Mouse (Mus musculus) urinary bladder, postnatal 25 days (tissue): ENCODE measurements around the gene Snap47.

Experiments
- DNase-seq: peaks from one replicate; pipeline ENCODE4 v3.0.0; 2022; ENCODE audit warnings: low spot score

The Snap47 gene

DNA sequence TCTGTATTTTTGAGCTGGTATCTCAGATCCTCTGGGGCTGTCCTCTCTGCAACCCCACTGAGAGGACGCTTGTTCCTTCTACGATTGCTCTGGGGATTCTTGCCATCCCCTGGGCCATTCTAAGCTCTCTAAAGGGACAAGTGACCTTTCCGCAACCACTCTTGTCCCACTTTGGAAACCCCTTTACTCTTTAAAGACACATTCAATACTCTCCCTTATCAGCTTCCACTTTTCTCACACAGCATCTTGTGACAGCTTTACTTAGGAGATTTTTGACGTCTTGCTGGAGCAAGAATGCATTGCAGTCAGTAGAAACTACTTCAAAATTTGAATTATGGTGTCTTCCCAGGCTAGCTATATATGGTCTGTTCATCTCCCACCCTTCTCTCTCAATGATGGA, at the start of gene Snap47:
TSS of gene Snap47 (minus strand) at position 101 of the 400 bp plus-strand sequence.
- no peak for DNase-seq

DNA sequence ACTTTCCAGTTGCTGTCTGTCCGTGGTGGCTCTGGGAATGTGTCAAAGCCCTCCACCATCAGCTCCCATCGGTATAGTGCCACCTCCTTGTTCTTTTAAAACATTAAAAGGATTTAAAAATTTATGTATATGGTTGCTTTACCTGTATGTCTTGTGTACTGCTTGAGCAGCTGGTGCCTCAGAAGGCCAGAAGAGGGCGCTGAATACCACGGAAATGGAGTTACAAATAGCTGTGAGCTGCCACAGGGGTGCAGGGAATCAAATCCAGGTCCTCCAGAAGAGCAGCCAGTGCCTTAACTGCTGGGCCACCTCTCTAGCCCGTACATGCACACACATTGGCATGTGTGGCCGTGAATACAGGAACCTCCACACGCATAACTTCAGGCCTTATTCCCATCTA, 46.8 kb upstream of the Snap47 start:
- DNase-seq = no peak

DNA sequence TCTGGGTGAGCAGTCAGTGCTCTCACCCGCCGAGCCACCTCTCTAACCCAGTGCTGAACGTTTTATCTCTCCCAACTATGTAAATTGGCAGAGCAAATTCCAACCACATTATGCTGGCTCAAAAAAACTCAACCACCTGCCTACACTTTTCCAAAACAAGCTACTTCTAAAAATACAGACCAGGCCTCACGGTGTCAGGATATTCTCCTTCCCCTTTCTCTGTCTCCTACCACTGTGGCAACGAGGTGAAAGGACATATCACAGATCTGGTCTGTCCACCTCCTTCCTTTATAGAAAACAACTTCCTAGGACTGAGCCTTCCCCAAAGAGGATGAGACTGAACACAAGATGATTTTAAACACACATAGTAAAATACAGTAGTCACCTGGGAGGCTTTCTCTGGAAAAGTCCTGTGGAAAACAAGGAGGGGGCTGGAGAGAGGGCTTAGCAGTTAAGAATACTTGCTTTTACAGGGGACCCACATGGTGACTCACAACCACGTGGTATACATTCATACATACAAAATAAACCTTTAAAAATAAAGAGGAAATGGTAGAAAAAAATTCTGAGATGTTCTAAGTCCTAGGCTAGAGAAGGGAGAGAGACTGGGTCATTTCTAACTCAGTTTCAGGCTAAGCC, 45.8 kb upstream of the Snap47 start:
- no peak for DNase-seq

DNA sequence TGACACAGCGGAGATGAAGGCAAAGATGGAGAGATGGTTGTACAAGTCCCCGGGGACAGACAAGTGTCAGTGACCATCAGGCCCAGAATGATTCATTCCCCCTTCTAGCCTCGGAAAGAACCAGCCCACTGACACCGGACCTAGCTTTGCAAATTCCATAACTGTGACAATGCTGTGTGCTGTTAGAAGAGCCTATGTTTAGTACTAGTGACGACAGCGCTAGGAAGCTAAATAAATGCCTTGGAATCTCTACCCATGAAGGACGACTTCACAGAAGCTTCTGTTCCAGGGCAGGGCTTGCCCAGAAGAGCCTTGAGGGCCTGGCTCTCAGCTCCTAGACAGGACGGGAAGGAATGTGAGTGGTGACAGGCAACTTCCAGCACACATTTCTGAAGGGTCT, 35.2 kb upstream of the Snap47 start:
- DNase-seq = no peak

DNA sequence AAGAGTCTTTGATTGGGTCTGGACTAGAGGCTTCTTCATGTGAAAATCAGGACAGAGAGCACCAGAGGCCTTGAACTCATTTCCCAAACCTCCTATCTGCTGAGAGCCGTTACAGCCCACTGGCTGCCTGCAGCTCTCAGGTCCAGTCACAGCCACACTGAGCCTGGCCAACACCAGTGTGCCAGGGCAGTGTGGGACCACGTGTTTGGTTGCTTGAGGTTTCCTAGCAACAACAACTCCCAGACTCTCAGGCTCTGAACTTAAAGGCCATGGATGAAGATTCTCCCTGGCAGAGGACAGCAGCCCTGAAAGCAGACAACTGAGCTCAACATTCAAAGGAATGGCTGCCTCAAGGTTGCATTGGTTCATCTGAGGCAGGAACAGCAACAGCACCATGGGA, 34.7 kb upstream of the Snap47 start:
- DNase-seq = no peak

DNA sequence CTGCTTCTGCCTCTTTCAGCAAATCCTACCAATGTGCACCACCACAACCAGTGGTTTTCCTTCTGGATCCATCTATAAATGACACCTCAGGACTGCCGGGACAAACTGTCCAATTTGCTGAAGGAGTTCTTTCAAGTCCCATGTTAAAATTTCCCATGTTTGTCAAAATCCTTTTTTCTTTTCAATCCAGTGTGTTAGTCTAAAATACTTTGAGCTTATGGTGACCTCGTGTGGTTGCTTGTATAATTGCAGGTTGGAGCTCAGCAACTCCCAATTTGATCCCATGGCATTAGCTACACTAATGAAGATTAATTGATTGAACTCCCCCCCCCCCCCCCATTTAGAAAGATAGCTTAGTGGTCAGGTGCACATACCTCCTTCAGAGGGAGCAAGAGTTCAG, 32.2 kb upstream of the Snap47 start:
- peak; percentile 50 for DNase-seq

DNA sequence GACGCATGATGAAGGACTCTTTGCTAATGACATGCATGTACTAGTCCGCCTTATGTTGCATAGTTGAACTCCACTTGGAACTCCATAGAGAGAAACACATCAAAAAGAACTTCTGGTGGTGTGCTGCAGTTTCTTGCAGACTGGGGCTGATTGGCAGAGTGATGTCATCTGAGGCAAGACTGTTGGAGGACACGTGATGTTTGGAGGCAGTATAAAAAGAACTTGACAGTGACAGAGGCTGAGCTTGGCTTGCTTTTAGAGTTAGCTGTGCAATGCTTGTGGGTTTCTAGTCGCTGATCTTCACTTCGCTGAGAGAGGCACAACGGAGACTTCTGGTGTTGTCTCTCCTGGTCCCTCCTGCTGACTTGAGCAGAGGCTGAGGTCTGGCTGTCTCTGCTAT, 26.3 kb upstream of the Snap47 start:
- DNase-seq = no peak

DNA sequence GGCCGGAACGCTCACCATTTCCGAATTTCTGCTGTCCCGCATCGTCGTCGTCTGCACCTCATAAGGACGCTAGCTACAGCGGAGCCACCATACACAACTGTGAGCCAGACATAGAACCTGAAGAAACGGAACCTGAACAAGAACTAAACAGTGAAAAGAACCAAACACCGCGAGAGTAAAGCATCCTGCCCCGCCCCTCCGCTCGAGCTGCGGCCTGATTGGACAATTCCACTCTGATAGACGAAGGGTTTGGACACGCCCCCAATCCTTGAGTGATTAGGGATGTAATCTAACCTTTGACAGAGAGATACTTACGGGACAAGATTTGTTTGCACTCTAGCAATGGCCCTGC, 21.3 kb upstream of the Snap47 start, which contains the start of gene Zfp867:
TSS of gene Zfp867 (minus strand) at position 149 of the 352 bp plus-strand sequence.
- DNase-seq = peak; percentile 84

DNA sequence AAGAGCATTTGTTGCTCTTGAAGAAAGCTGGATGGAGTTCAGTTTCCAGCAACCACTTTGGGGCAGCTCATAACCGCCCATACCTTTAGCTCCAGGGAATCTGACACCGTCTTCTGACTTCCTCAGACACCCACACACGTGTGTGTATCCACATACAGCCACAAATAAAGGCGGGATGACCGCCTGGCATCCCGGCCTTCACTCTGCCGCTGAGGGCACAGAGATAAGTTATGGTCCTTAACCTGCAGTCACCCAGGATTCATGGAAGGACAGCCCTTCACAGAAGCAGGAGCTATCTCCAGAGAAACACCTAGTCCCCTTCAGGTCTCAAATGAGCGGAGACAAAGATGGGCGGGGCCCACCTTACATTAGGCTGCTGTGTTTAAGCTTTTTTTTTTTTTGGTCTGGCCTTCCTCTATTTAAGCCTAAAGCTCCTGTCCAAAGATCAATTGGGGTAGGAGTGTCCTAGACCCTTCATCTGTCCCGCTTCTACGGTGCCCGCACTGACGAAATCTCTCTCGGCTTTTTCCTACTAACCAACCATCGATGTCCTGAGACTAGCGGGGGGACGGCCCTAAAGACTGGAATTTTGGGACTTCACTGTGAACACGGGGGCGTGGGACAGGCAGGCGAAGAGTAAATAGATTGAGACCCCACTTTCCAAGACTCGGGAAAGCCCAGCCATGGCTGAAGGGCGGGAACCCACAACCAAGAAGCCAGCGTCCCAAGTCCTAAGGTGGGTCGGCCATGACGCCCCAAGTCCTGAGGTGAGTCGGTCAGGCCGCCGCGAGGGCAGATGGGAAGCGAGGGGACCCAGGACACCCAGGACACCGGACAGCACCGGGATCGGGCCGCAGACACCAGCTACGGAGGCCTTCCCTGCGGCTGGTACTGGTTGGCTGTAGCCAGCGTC, 20.7 kb upstream of the Snap47 start:
- DNase-seq = no peak

DNA sequence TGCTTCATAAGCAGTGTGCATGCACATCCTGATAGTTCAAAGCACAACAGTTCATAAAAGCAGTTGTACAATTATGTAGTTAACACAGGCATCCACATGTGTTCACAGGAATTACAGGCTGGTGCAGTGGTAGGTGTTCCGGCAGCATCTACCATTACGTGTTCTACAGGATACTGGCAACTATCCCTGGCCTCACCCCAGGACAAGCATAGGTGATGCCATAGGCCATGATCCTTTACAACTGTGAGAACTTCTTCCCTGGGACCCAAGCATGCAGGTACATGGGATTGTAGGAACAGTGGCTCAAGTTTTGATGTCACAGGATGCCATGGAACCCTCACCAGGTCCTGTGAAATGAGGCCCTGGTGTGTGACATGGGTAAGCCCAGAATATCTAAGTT, 9.5 kb upstream of the Snap47 start:
- DNase-seq = no peak

DNA sequence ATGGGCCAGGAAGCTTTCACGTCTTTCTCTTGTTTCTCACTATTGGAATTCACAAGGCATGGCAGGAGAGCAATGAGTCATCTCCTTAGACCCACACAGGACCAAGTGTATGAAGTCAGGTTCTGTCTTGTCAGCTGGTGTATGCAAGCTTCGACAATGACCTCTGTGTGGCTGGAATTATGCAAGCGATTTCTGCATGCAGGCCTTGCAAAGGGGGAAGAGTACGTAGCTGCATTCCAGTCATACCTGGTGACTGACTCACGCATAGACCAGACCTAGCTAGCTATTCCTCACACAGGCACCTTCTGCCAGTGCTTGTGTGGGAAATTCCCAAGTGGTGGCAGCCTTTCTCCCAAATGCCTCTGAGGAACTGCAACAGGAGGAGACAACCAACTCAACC, 8.0 kb upstream of the Snap47 start:
- DNase-seq = peak; percentile 69

DNA sequence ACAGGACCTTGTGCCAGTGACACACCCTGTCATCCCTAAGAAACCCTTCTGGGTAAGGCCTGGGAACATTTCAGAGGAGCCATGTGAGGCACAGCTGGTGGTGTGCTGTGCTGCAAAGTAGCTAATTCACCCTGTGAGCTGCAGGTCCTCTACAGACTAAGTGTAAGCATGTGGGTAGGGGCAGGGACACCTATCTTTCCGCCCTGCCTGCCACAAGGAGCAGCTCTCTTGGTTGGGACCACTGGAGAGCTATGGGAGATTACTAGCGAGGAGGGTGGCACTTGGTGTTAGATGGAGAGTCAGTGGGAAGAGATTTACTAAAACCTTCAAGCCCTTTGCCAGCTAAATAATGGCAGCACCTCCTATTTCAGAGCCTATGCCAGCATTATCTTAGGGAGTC, 5.9 kb upstream of the Snap47 start:
- no peak for DNase-seq

DNA sequence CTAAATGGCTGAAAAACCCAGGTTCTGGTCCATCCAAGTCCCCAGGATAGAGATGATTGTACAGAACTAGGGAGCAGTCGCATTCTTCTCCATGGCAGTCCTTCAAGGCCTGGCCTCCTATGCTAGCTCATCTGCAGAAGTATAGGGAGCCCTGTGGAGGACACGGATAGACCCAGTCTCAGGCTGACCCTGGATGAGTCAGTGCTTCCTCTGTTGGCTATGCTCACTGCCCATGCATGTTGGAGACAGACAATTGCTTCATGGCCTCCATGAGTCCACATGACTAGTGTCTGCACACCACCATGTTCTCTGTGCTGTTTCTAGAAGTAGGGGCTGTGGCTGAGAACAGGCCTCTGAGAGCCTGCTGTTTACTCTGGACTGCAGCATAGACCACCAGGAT, 5.4 kb upstream of the Snap47 start:
- DNase-seq = no peak

DNA sequence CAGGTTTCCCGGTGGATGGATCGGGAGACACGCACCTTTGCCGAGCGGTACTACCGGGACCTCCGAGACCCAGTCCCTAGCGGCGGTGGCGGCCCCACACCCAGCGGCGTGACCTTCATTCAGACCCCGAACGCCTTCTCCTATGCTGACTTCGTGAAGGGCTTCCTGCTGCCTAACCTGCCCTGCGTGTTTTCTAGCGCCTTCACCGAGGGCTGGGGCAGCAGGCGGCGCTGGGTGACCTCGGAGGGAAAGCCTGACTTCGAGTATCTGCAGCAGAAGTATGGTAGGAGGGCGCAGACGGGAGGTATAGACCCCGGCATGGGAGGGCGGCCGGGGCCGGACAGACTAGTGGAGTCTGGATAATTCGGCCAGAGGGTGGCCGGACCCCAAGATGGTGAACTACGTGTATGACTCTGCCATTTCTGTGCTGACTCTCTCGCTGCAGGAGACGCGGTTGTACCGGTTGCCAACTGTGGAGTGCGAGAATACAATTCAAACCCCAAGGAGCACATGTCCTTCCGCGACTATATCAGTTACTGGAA, 685 bp downstream of the Snap47 start:
- no peak for DNase-seq

DNA sequence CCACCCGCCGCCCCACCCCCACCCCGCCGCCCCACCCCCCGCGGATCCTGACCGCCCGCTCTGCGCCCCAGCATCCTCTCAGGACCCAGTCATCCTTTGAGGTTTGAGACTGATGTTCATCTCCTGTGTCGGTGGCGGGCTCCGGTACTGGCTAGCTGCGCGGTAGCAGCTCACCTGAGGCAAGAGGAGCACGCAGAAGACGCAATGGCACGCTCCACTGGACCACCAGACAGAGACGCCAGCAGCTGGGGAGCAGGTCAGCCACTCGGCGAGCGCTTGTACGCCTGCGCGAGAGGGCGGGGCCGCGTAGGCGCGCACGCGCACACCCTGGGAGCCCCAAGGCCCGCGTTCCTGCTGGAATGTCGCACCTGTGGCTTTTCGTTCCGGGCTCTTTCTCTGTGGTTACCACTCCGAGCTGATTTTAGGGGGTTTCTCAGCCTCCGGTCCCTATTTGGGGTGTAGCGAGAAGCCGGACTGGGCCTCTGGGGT, 1.2 kb downstream of the Snap47 start, which contains the start of gene Jmjd4:
TSS of gene Jmjd4 (plus strand) at position 305 of the 489 bp plus-strand sequence.
- peak; percentile 93 for DNase-seq

DNA sequence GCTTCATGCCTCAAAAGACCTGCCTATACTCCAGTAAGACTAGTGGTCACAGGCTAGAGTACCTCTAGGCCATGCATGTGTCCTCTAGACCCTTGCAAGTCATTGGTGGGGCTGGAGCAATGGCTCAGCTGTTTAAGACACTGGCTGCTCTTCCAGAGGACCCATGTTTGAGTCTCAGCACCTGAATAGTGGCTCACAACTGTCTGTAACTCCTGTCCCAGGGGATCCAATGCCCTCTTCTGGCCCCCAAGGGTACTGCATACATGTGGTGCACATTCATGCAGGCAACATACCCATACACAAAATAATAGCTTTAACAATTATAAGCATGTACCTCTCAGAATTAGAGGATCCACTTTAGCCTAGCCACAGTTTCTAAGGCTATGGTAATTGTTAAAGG, 7.9 kb downstream of the Snap47 start:
- no peak for DNase-seq

DNA sequence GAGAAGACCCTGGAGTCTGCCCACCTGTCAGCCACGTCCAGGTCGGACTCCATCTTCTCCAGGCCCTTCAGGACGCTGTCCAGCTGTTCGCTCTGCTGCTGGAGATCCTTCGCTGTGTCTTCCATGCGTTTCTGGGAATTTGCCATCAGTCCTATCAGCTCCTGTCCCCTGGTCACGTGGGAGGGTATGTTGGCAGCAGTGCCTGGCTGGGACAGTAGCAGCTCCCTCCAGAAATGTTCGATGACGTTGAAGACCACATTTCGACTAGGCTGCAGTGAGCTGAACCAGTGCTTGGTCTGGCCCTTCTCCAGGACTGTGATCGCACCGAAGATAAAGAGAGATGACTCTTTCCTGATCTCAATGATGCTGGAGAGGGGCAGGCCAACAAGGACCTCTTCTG, 13.0 kb downstream of the Snap47 start:
- no peak for DNase-seq

DNA sequence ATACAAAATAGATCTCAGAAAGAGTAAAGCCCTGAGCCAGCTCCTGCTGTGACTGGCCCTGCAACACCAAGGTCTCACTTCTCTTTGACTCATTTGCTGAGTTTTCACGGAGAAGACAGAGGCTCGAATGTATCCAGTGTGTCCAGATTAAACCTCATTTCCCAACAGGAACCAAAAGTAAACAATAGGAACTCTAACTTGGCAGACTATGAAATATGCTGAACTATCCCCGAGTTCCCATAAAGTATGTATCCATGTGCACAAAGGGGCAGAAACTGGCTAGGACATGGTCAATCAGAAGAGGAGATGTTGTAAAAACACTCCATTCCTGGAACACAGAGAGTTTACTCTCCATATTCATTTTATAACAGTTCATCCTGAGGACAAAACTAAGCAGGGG, 18.7 kb downstream of the Snap47 start:
- DNase-seq = no peak

DNA sequence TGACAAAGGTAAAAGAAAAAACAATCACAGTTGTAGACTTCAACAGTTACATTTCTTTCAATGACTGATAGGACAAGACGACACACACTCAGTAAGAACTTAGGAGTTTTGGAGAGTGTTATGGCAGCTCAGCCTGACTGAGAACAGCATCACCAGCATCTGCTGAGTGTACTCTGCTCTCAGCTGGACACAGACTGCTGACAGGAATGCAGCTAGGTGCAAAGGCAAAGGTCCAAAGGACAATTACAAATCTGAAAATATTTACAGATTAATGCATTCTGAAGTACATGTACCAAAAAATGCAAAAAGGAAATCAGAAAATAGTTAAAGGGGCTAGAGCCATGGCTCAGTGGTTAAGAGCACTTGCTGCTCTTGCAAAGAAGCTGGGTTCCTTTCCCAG, 21.0 kb downstream of the Snap47 start:
- DNase-seq = no peak

DNA sequence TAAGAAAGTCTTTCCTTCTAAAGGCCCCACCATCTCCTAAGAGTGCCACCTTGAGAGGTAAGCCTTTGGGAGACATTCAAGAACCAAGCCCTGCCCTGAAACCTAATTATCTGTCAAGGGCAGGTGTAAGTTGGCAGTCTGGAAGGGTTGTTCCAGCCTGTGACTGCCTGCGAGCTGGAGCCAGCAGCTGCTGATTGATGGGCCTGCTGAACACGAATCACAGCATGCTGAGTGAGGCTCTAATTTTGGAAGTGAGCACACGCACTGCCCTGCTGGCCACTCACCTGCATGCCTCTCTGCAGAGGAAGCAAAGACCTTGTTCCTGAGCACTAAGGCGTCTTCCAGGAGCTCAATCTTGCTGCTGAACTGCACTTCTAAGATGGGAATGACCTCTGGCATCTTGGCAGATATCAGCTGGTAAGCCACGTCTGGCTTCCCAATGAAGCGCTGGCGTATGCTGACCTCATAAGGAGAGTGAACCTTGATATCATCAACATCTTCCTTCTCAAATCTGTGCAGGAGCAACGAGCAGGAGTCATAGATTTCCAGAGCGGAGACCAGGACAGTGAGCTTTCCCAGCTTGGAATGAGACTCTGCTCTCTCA, 22.8 kb downstream of the Snap47 start:
- no peak for DNase-seq

DNA sequence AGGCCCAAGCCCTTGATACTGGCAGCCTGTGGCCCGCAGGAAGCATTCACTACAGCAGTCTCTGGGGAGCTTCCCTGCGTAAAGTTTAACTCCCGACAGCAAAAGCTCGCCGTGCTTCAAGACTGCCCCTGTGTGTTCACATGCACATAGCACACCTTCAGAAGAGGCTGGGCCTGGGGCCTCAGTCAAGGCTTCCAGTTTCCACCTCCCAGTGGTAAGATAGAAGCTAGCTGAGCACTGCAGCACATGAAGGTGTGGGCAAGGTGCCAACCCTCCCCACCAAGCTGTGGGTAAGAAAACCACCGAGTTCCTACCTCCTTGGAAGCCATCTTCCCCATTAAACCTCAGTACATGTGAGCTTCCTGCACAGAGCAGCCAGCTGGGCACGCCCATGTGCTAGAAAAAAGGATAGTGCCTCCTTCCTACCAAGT, 25.3 kb downstream of the Snap47 start:
- DNase-seq = no peak

DNA sequence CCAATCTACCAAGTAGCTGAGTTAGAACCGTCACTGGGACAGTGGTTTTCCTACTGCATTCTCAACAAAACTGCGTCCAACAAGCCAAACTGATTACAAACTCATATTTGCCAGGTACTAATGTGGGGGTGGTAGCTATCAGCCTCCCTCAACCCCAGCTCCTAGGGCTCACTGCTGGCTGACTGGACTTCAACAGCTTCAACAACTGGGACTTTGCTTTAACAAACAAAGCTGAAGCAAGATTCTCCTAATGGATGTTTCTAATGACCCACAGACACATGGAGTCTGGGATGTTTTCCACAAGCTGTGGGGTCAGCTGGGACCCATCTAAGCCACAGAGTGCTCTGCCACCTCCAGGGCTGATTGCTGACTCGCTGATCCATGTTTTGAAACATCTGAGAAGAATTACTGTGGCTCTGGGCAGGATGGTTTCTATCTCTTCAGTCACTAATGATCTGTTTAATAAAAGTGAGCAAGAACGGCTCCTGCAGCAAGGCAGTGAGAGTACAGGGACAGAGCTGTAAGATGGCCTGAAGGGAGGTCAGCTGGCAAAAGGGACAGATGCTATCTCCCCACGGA, 27.9 kb downstream of the Snap47 start:
- no peak for DNase-seq
